Mouse (Mus musculus) E14TG2a.4 (cell line): ENCODE data around the gene Bcl7c.

Experiments
- CTCF ChIP-seq: conservative IDR thresholded peaks from 2 replicates; pipeline ENCODE4 v1.5.1; 2014; ENCODE audit warnings: low read length
- NANOG ChIP-seq: IDR thresholded peaks from 2 replicates; pipeline ENCODE4 v1.6.1; 2014; ENCODE audit warnings: borderline replicate concordance, low read length, mixed read lengths
- POU5F1 ChIP-seq: IDR thresholded peaks from 2 replicates; pipeline ENCODE4 v1.6.1; 2014; ENCODE audit warnings: low read length, borderline replicate concordance

DNA sequence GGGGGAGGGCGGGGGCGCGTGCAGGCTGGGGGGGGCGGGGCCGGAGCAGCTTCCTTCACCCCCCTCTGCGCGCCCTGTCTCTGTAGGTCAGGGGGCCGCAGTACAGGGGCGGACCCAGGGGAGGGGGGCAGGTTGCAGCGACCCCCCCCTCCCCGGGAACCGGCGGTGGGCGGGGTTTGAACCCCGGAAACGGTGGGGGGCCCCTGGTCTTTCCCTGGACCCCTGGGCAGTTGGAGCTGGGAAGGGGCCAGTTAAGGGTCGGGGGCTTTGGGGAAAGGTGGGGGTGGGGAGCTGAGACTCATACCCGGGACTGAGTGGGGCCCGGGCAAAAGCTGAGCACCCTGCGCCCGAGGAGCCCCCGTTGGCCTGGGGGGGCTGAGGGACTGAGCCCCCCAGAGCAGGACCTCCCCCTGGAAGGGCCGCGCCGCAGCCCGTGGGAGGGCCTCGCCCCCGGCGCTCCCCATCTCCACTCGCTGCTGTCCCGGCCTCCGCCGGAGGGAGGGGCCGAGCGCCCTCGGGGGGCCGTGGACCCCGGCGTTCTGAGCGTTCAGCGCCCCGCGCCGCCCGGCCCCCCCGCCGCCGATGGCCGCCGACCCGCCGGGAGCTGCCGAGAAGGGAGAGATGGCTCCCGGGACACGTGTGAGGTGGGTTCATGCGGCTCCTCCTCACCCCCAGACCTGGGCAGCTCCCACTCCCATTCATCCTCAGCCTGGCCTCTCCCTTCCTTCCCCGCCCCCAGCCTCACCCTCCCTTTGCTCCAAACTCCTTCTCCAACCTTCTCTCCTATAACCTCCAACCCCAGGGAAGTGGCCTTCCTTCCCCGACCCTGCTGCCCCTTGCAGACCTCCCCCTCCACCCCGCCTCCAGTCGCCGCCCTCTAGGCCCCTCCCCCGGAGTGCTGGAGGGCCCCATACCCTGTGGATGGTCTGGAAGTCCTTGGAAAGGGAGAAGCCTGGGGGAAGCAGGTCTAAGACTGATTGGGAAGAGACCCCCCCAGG is 38.1 kb upstream of the Bcl7c start:
- no peak for TF ChIP-seq CTCF
- TF ChIP-seq POU5F1, result no peak
- TF ChIP-seq NANOG, result no peak
